Mouse (Mus musculus): ENCODE results near the gene Rft1. TPM values are rescaled to one million over a fixed set of nuclear protein-coding genes. Genes with fewer than 3 reads are reported as not detected.
A peak's percentile ranks its signal among the peaks of the same experiment; 100 is the strongest.
"Not testable (repeated sequence)": the region's sequence is repeated elsewhere in the genome, so short reads cannot be mapped to it uniquely, and the experiment has no call there.

Rft1 gene
- polyA plus RNA-seq, 1 experiment: 17.6 TPM

GRCm38 (mm10) chr14:30713769-30714168, 59.6 kb downstream of the Rft1 start:
- H3K27ac ChIP-seq (ENCODE audit: insufficient read depth, low read depth, low read length): no peak overlapping the region
- H3K4me1 ChIP-seq (ENCODE audit: control insufficient read depth, insufficient read depth, low read length): peaks cover 9% of the 10 kb centered on the region; the same call in 1 of the 2 replicates
- no peaks in the 10 kb centered on the region for H3K36me3 ChIP-seq (ENCODE audit: control insufficient read depth, insufficient read depth, low read length)
- H3K4me3 ChIP-seq (ENCODE audit: insufficient read depth, low read depth, low read length): no peak overlapping the region
- TF ChIP-seq CTCF (conservative IDR thresholded peaks at IDR 0.05; ENCODE audit: insufficient read depth, insufficient read length, low read depth, low read length) (no peak), POLR2A (IDR thresholded peaks at IDR 0.05; ENCODE audit: low read depth, low read length) (no peak)
- 76% methylated on average over 1 of the region's 1 CpGs for WGBS
- no peak for DNase-seq
- H3K27me3 ChIP-seq (replicated peaks; ENCODE audit: control insufficient read depth, insufficient read depth, low read length): no peaks in the 10 kb centered on the region

DNA sequence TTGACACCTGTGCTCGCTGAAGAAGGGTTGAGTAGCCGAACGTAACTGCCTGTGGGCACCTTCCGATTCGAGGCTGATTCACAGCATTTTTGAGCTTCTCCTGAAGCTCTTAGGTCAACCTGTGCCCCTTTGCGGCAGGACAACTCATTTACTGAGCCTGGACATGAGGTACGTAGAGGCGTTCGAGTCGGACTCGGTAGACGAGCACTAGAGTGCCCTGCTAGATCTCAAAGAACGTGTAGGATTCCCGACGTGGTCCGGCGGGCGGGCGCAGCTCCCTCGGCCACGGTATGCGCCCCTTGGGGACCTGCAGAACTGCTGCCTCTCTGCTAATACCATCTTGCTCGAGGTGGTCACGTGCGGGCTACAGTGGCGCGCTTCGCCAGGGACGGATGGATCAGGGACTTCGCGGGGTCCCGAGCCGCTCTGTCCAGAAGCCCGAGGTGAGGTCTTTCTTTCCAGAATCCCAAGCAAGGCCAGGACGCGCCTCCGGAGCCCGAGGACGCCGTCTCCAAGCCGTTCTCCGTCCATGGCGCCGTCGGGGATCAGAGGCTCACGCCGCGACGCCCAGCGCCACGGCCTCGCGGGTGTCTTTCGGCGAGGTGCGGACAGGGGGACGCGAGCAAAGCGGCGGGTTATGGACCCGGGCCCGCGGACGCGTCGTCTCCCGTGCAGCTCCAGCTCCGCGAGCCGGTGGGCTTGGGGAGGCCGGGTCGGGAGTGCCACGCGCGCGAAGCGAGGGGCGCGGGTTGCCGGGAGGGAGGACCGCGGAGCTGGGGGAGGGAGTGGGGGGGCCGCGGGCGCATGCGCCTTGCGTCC, 60.8 kb downstream of the Rft1 start, which contains the start of gene Sfmbt1:
TSS of gene Sfmbt1 (plus strand) at position 51 of the 819 bp plus-strand sequence.
- H3K27me3 ChIP-seq (replicated peaks; ENCODE audit: control insufficient read depth, insufficient read depth, low read length): no peaks in the 10 kb centered on the region
- H3K4me3 ChIP-seq (ENCODE audit: insufficient read depth, low read depth, low read length): peak within 1 kb of the TSS; percentile 67
- 2% methylated on average over 87 of the region's 87 CpGs for WGBS
- H3K36me3 ChIP-seq (ENCODE audit: control insufficient read depth, insufficient read depth, low read length): no peaks in the 10 kb centered on the region
- TF ChIP-seq POLR2A (IDR thresholded peaks at IDR 0.05; ENCODE audit: low read depth, low read length) (no peak), CTCF (conservative IDR thresholded peaks at IDR 0.05; ENCODE audit: insufficient read depth, insufficient read length, low read depth, low read length) (no peak)
- peak; percentile 46 for DNase-seq
- 0 out of 2 replicates have a peak within 1 kb of the TSS, but pooled peaks have one; percentile 29 for H3K27ac ChIP-seq (ENCODE audit: insufficient read depth, low read depth, low read length)
- peaks cover 9% of the 10 kb centered on the region; the same call in 1 of the 2 replicates for H3K4me1 ChIP-seq (ENCODE audit: control insufficient read depth, insufficient read depth, low read length)

- TF ChIP-seq CTCF (conservative IDR thresholded peaks at IDR 0.05; ENCODE audit: insufficient read depth, insufficient read length, low read depth, low read length): no peak
- TF ChIP-seq POLR2A (IDR thresholded peaks at IDR 0.05; ENCODE audit: low read depth, low read length): no peak
- WGBS: under 1% methylated on average over 68 of the region's 68 CpGs
- Histone ChIP-seq H3K36me3 (ENCODE audit: control insufficient read depth, insufficient read depth, low read length) (no peaks in the 10 kb centered on the region), H3K27me3 (replicated peaks; ENCODE audit: control insufficient read depth, insufficient read depth, low read length) (no peaks in the 10 kb centered on the region), H3K27ac (ENCODE audit: insufficient read depth, low read depth, low read length) (0 out of 2 replicates have a peak overlapping the region, but pooled peaks have one; percentile 29), H3K4me1 (ENCODE audit: control insufficient read depth, insufficient read depth, low read length) (peaks cover 9% of the 10 kb centered on the region; the same call in 1 of the 2 replicates), H3K4me3 (ENCODE audit: insufficient read depth, low read depth, low read length) (peak overlapping the region; percentile 67)
- DNase-seq: peak; percentile 88
Measured at GRCm38 (mm10) chr14:30715618-30716050, 61.5 kb downstream of the Rft1 start.

DNA sequence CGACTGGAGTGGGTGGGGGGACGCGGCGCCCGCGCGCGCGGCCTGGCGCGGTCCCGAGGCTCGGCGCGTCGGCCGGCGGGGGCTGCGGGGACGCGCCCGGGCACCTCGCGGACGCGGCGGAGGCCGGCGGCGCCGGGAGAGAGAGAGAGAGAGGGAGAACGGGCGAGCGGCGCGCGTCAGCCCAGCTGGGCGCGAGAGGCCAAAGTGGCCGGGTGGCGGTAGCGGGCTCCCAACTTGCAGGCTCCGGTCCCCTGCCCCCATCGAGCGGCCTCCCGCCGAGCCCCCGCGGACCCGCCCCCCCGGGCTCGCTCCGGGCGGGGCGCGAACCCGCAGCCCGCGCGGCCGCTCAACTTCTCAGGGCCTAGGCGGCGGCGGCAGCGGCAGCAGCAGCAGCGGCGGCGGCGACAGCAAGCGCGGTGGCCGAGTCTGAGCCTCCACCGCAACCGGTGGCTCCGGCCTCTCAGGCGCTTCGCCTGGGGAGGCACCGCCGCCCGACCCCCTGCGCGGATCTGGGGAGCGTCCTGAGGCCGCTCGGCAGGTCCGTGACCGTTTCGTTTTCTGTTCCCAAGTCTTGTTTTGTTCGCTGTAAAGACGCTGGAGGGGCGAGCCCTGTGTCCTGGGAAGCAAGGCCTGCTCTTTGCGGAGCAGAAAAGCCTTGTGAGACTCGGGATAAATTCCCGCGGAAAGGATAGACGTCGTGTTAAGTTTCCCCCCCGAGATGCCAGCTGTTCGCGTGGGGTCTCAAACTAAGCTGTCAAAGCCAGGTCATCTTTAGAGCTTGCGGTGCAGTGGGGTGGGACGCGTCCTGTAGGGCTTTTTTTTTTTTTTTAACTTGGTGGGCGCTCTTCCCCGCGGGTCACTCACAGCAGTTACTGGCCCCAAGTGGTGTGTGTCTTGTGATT, 62.1 kb downstream of the Rft1 start:
- no peaks in the 10 kb centered on the region for H3K27me3 ChIP-seq (replicated peaks; ENCODE audit: control insufficient read depth, insufficient read depth, low read length)
- 4% methylated on average over 86 of the region's 106 CpGs for WGBS
- TF ChIP-seq CTCF (conservative IDR thresholded peaks at IDR 0.05; ENCODE audit: insufficient read depth, insufficient read length, low read depth, low read length) (no peak), POLR2A (IDR thresholded peaks at IDR 0.05; ENCODE audit: low read depth, low read length) (no peak)

DNA sequence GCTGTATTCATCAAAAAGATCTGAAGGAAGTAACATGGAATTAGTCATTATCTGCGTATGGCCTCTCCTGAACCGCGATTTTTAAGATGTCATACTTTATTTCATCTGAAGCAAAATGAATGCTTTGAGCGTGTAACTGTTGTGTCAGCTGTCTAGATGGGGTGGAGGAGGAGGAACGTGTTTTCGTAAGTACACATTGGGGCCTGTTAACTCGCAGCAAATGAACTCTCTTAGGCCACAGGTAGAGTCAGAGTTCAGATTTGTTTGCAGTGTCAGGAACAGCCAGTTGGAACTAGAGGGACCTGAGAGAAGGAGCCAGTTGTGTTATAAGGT, 62.8 kb downstream of the Rft1 start:
- Histone ChIP-seq H3K4me3 (ENCODE audit: insufficient read depth, low read depth, low read length) (peak overlapping the region; percentile 67), H3K27me3 (replicated peaks; ENCODE audit: control insufficient read depth, insufficient read depth, low read length) (no peaks in the 10 kb centered on the region), H3K36me3 (ENCODE audit: control insufficient read depth, insufficient read depth, low read length) (no peaks in the 10 kb centered on the region), H3K27ac (ENCODE audit: insufficient read depth, low read depth, low read length) (no peak overlapping the region; the same call in 1 of the 2 replicates), H3K4me1 (ENCODE audit: control insufficient read depth, insufficient read depth, low read length) (peaks cover 9% of the 10 kb centered on the region; the same call in 1 of the 2 replicates)
- peak; percentile 64 for DNase-seq
- TF ChIP-seq CTCF (conservative IDR thresholded peaks at IDR 0.05; ENCODE audit: insufficient read depth, insufficient read length, low read depth, low read length) (no peak), POLR2A (IDR thresholded peaks at IDR 0.05; ENCODE audit: low read depth, low read length) (no peak)
- 9% methylated on average over 7 of the region's 7 CpGs for WGBS

More for the DNA sequence above, 62.1 kb downstream of the Rft1 start:
- H3K4me1 ChIP-seq (ENCODE audit: control insufficient read depth, insufficient read depth, low read length): peaks cover 9% of the 10 kb centered on the region; the same call in 1 of the 2 replicates
- H3K4me3 ChIP-seq (ENCODE audit: insufficient read depth, low read depth, low read length): peak overlapping the region; percentile 67
- peak overlapping the region; percentile 15; the same call in 1 of the 2 replicates for H3K27ac ChIP-seq (ENCODE audit: insufficient read depth, low read depth, low read length)
- peak; percentile 71 for DNase-seq
- H3K36me3 ChIP-seq (ENCODE audit: control insufficient read depth, insufficient read depth, low read length): no peaks in the 10 kb centered on the region

- WGBS: 84% methylated on average over 1 of the region's 1 CpGs
- not testable (repeated sequence) for H3K27me3 ChIP-seq (replicated peaks; ENCODE audit: control insufficient read depth, insufficient read depth, low read length); H3K4me1 ChIP-seq (ENCODE audit: control insufficient read depth, insufficient read depth, low read length)
Measured at GRCm38 (mm10) chr14:30718696-30719095, 64.5 kb downstream of the Rft1 start.

More at GRCm38 (mm10) chr14:30718696-30719095, 64.5 kb downstream of the Rft1 start:
- not testable (repeated sequence) for DNase-seq; H3K4me3 ChIP-seq (ENCODE audit: insufficient read depth, low read depth, low read length); H3K27ac ChIP-seq (ENCODE audit: insufficient read depth, low read depth, low read length); H3K36me3 ChIP-seq (ENCODE audit: control insufficient read depth, insufficient read depth, low read length)

Data from kidney, adult 2 months (tissue).